Mouse (Mus musculus): Measurements from ENCODE around the gene Itga2. TPM values are rescaled to one million over a fixed set of nuclear protein-coding genes. Genes with fewer than 3 reads are reported as not detected.

Itga2 gene
- total and polyA plus RNA-seq, 3 experiments, result not detected

DNA sequence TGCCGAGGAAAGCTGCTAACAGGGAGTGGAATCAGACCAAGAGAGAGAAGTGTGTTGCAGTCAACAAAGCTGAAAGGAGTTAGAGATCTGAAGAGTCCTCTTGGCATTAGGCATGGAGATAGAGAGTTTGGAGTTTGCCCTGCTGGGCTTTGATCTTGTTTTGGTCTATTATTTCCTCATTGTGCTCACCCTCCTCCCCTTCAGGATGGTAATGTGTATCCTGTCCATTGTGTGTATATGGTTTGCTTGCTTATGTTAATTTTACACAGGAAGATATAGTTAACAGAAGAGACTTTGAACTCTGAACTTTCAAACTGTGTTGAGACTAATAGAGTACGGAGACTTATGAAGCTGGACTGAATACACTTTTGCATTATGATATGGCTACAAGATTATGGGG lies 128.9 kb downstream of the Itga2 start:
- dilution Hi-C loops (cut with MboI; ENCODE audit: extremely low pct_ligation_motif_present, extremely low pct_unique_long_range_greater_than_20kb, low sequenced_read_pairs), result no loop called here
- Histone ChIP-seq H3K4me2 (ENCODE audit: insufficient read depth, low read depth, poor library complexity, severe bottlenecking) (no peak overlapping the region), H3K9me3 (replicated peaks; ENCODE audit: low read length) (no peaks in the 10 kb centered on the region), H3K9ac (ENCODE audit: insufficient read depth, low read depth) (no peak overlapping the region), H3K4me1 (ENCODE audit: control insufficient read depth in 1 of 2, insufficient read depth in 2 of 2) (no peaks in the 10 kb centered on the region), H3K79me2 (replicated peaks; ENCODE audit: control insufficient read depth, extremely low read depth, insufficient read depth, poor library complexity, severe bottlenecking) (no peaks in the 10 kb centered on the region), H3K27ac (ENCODE audit: insufficient read depth, low read depth) (no peak overlapping the region), H3K36me3 (replicated peaks in 1 of 2; ENCODE audit: control insufficient read depth in 1 of 2, insufficient read depth in 1 of 2, low read length in 1 of 2) (no peaks in the 10 kb centered on the region), H3K27me3 (replicated peaks) (no peaks in the 10 kb centered on the region), H3K4me3 (replicated peaks in 1 of 3; ENCODE audit: low read depth in 2 of 3, low read length in 2 of 3, poor library complexity in 1 of 3) (no peak overlapping the region)
- DNase-seq (ENCODE audit: extremely low read depth), result no peak
- TF ChIP-seq POLR2A (IDR thresholded peaks at IDR 0.05; ENCODE audit: low read depth, low read length) (no peak), POLR2AphosphoS2 (IDR thresholded peaks at IDR 0.05; ENCODE audit: low read depth, low read length) (no peak), PAX5 (IDR thresholded peaks at IDR 0.05; ENCODE audit: low read length) (no peak), USF2 (conservative IDR thresholded peaks at IDR 0.05; ENCODE audit: low read depth, low read length) (no peak), GABPA (IDR thresholded peaks at IDR 0.05; ENCODE audit: insufficient replicate concordance, low read depth, low read length) (no peak), MAZ (IDR thresholded peaks at IDR 0.05; ENCODE audit: low read depth, low read length) (no peak), IRF4 (IDR thresholded peaks at IDR 0.05; ENCODE audit: low read depth, low read length) (no peak), HCFC1 (IDR thresholded peaks at IDR 0.05; ENCODE audit: low read depth, low read length) (no peak), CHD2 (IDR thresholded peaks at IDR 0.05; ENCODE audit: low read length) (no peak), KAT2A (IDR thresholded peaks at IDR 0.05; ENCODE audit: insufficient replicate concordance, low read length) (no peak), ETS1 (conservative IDR thresholded peaks at IDR 0.05; ENCODE audit: low read depth, low read length) (no peak), SMC3 (IDR thresholded peaks at IDR 0.05; ENCODE audit: low read depth, low read length) (no peak), MEF2A (IDR thresholded peaks at IDR 0.05; ENCODE audit: borderline replicate concordance, low read depth, low read length) (no peak), ZNF384 (IDR thresholded peaks at IDR 0.05; ENCODE audit: low read depth, low read length) (no peak), ZKSCAN1 (IDR thresholded peaks at IDR 0.05; ENCODE audit: borderline replicate concordance, low read depth, low read length) (no peak), JUN (IDR thresholded peaks at IDR 0.05; ENCODE audit: insufficient read depth, low read depth, low read length) (no peak), SIN3A (IDR thresholded peaks at IDR 0.05; ENCODE audit: low read length) (no peak)
- in situ Hi-C loops (cut with MboI; ENCODE audit: low pct_ligation_motif_present, low pct_unique_long_range_greater_than_20kb, low sequenced_read_pairs), result no loop called here

DNA sequence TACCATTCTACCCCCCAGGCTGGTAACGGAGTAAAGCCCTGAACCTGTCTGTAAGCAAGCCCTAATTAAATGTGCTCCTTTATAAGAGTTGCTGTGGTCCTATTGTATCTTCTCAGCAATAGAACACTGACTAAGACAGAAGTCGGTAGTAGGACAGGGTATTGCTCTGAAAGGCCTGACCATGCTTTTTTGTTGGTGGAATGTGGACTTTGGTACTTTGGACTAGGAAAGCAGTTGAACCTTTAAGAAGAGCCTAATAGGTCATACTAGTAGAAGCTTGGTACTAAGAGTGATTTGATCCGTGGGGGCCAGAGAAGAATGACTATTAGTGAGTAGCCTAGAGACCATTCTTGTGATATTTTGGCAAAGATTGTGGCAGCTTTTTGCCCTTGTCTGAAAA lies 130.0 kb downstream of the Itga2 start:
- dilution Hi-C loops (cut with MboI; ENCODE audit: extremely low pct_ligation_motif_present, extremely low pct_unique_long_range_greater_than_20kb, low sequenced_read_pairs), result no loop called here
- H3K9me3 ChIP-seq (replicated peaks; ENCODE audit: low read length), result no peaks in the 10 kb centered on the region
- no peak for DNase-seq (ENCODE audit: extremely low read depth)
- no peak overlapping the region for H3K9ac ChIP-seq (ENCODE audit: insufficient read depth, low read depth)
- in situ Hi-C loops (cut with MboI; ENCODE audit: low pct_ligation_motif_present, low pct_unique_long_range_greater_than_20kb, low sequenced_read_pairs), result no loop called here
- no peaks in the 10 kb centered on the region for H3K27me3 ChIP-seq (replicated peaks)
- no peak for TF ChIP-seq TCF12 (IDR thresholded peaks at IDR 0.05; ENCODE audit: low read depth, low read length)
- no peak for TF ChIP-seq ZNF384 (IDR thresholded peaks at IDR 0.05; ENCODE audit: low read depth, low read length)
- TF ChIP-seq UBTF (IDR thresholded peaks at IDR 0.05; ENCODE audit: low read depth, low read length), result no peak
- TF ChIP-seq GABPA (IDR thresholded peaks at IDR 0.05; ENCODE audit: insufficient replicate concordance, low read depth, low read length), result no peak
- TF ChIP-seq RAD21 (IDR thresholded peaks at IDR 0.05; ENCODE audit: low read depth, low read length), result no peak
- TF ChIP-seq RCOR1 (conservative IDR thresholded peaks at IDR 0.05; ENCODE audit: low read depth, low read length), result no peak
- no peak for TF ChIP-seq CHD1 (IDR thresholded peaks at IDR 0.05; ENCODE audit: low read depth, low read length)
- no peak for TF ChIP-seq MXI1 (IDR thresholded peaks at IDR 0.05; ENCODE audit: low read depth, low read length)
- no peak for TF ChIP-seq POLR2A (IDR thresholded peaks at IDR 0.05; ENCODE audit: low read depth, low read length)
- no peak for TF ChIP-seq ZKSCAN1 (IDR thresholded peaks at IDR 0.05; ENCODE audit: borderline replicate concordance, low read depth, low read length)
- no peak for TF ChIP-seq MAZ (IDR thresholded peaks at IDR 0.05; ENCODE audit: low read depth, low read length)
- TF ChIP-seq E2F4 (IDR thresholded peaks at IDR 0.05; ENCODE audit: insufficient replicate concordance, low read depth, low read length), result no peak
- no peak for TF ChIP-seq IRF4 (IDR thresholded peaks at IDR 0.05; ENCODE audit: low read depth, low read length)
- no peak for TF ChIP-seq BHLHE40 (IDR thresholded peaks at IDR 0.05; ENCODE audit: low read depth, low read length)
- TF ChIP-seq SIN3A (IDR thresholded peaks at IDR 0.05; ENCODE audit: low read length), result no peak
- no peak for TF ChIP-seq CTCF (conservative IDR thresholded peaks at IDR 0.05 in 1 of 2, IDR thresholded peaks at IDR 0.05 in 1 of 2; ENCODE audit: low read depth in 2 of 2, low read length in 2 of 2)
- TF ChIP-seq NELFE (IDR thresholded peaks at IDR 0.05; ENCODE audit: low read depth, low read length), result no peak
- no peak for TF ChIP-seq NRF1 (IDR thresholded peaks at IDR 0.05; ENCODE audit: low read depth, low read length)
- H3K79me2 ChIP-seq (replicated peaks; ENCODE audit: control insufficient read depth, extremely low read depth, insufficient read depth, poor library complexity, severe bottlenecking), result no peaks in the 10 kb centered on the region
- H3K36me3 ChIP-seq (replicated peaks in 1 of 2; ENCODE audit: control insufficient read depth in 1 of 2, insufficient read depth in 1 of 2, low read length in 1 of 2), result no peaks in the 10 kb centered on the region
- H3K4me3 ChIP-seq (replicated peaks in 1 of 3; ENCODE audit: low read depth in 2 of 3, low read length in 2 of 3, poor library complexity in 1 of 3), result no peak overlapping the region
- no peak overlapping the region for H3K27ac ChIP-seq (ENCODE audit: insufficient read depth, low read depth)
- H3K4me2 ChIP-seq (ENCODE audit: insufficient read depth, low read depth, poor library complexity, severe bottlenecking), result no peak overlapping the region
- no peaks in the 10 kb centered on the region for H3K4me1 ChIP-seq (ENCODE audit: control insufficient read depth in 1 of 2, insufficient read depth in 2 of 2)
